Mouse (Mus musculus) embryonic fibroblast, embryonic 13.5 days (primary cell): Measurements from ENCODE around the gene Greb1.

Experiments used
- CTCF ChIP-seq: IDR thresholded peaks from 2 replicates; pipeline ENCODE4 v1.5.1; 2011; ENCODE audit warnings: mild to moderate bottlenecking, control low read depth, low read length, moderate library complexity, borderline replicate concordance; ENCODE audit not compliant: insufficient read depth
- POLR2A ChIP-seq: IDR thresholded peaks from 2 replicates; pipeline ENCODE4 v1.6.1; 2011; ENCODE audit warnings: low read depth, mild to moderate bottlenecking, control low read depth, low read length, moderate library complexity

DNA sequence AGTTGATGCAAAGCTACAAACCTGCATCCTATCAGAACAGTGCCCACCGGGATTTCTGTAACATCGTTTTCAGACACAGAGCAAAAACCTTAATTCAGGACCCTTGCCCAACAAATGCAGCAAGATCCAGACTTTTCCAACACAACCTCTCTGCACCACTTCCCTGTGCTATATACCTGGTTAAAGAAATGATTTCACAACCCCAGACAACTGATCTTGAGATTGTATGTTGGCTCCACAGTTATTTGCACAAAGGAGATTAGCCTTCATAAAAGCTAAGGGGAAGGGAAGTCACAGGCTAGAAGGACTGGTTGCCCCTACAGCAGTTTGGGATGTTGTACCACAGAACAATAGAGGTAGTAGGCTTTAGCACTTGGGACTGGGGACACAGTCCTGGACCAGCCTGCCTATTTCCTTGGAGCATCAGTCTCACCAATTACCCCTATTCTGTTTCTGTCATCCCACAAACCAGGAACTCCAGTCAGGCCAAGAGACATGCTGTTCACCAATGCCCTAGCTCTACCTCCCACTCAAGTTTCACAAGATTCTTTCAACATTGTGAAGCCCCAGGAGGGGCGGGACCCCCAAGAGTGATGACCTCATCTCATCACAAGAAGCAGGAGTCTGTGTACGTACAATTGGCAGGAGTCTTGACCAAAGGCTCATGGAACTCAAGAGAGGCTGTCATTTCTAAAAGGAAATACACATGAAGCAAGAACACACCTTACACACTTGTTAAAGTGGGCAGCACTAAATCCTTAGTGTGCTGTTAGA is 36.9 kb downstream of the Greb1 start:
- TF ChIP-seq POLR2A (no peak), CTCF (no peak)
